Mouse (Mus musculus): ENCODE data around the gene Unc13b.

- TF ChIP-seq CTCF (IDR thresholded peaks at IDR 0.05; ENCODE audit: borderline replicate concordance, control insufficient read depth, extremely low read depth, insufficient read depth, low read length, poor library complexity), result no peak
- no peak for TF ChIP-seq POLR2A (IDR thresholded peaks at IDR 0.05; ENCODE audit: control insufficient read depth, extremely low read depth, insufficient read depth, low read length, poor library complexity)
Observed at GRCm38 (mm10) chr4:43043644-43044357, 15.0 kb upstream of the Unc13b start.
